Mouse (Mus musculus) gastrocnemius, postnatal 36 days (tissue): ENCODE data around the gene Thsd7b. TPM values are rescaled to one million over a fixed set of nuclear protein-coding genes. Genes with fewer than 3 reads are reported as not detected.
"Not testable (repeated sequence)": the region's sequence is repeated elsewhere in the genome, so short reads cannot be mapped to it uniquely, and the experiment has no call there.

Experiments
- DNase-seq, 2 experiments: peaks; one replicate each; pipeline ENCODE4 v3.0.0; 2022
- intact Hi-C: fragments of 180-260 bp; cut with DNase I; formaldehyde crosslinking; loops from one replicate; pipeline ENCODE4 v1.15.1; 2025
- total RNA-seq, 2 experiments: library from RNA; stranded (reverse); gene quantifications; 2 replicates each; pipeline ENCODE4 v1.2.3; 2021

Gene Thsd7b
- total RNA-seq, 2 experiments from 2014 or later: 0.27 to 0.51 TPM

DNA sequence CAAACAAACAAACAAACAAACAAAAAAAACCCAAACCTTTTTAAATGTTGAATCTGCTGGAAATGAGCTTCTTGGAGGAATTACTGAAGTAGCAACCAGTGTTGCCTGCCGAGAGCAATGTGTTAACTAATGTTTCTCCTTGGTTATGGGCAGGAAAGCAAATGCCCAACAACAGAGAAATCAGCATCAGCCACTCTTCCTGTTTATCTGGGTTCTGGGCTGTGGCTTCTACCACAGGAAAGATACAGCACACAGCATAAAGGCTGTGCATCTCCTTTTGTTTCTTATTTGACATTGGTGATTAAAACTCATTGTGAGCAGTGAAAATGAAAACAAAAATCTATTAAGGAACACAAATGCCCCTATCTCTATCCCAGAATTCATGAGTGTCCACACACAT, 343.0 kb downstream of the Thsd7b start:
- intact Hi-C loops: no loop called here
- no peak for DNase-seq

DNA sequence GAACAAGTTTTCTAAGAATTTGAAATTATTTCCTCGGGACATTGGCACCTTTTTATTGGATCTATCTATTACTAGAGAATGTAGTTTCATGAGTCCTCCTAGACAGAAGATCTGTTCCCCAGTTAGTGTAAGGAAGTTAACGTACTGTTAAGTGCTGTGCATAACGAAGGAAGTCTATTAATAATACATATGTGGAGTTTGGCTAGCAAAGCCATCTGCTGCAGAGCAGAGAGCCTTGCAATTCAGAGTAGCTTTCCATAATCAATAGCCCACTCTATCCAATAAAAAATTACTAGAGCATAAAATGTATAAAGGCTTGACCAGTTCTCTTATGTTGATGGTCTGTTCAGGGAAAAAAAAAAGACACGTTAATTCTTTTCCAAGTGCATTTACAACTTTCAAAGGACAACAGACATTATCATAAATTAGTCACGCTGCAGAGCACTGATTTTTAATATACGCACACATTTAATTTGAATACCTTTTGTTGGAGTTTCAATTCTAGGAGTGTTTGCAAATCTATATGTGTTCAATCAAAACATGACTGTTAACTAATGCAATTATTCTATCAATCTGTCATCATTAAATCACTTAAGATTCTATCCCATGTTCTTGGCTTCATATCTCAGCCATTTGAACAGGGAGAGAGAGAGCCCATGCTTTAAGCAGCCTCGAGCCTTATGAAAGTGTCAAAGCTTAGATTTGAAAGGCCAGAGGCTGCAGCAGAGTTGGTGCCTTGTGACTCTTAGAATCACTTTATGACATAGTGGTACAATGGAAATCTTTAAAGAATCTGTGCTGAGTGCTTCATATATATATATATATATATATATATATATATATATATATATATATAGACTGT, 346.6 kb downstream of the Thsd7b start:
- intact Hi-C loops: no loop called here
- no peak for DNase-seq

- intact Hi-C loops: no loop called here
- DNase-seq: no peak
Observed at GRCm38 (mm10) chr1:129624519-129624918, 351.4 kb downstream of the Thsd7b start.

- no peak for DNase-seq
- intact Hi-C loops: no loop called here
Observed at GRCm38 (mm10) chr1:129635146-129635545, 362.0 kb downstream of the Thsd7b start.

GRCm38 (mm10) chr1:129644252-129644861, 371.3 kb downstream of the Thsd7b start:
- intact Hi-C loops: no loop called here
- DNase-seq: no peak

DNA sequence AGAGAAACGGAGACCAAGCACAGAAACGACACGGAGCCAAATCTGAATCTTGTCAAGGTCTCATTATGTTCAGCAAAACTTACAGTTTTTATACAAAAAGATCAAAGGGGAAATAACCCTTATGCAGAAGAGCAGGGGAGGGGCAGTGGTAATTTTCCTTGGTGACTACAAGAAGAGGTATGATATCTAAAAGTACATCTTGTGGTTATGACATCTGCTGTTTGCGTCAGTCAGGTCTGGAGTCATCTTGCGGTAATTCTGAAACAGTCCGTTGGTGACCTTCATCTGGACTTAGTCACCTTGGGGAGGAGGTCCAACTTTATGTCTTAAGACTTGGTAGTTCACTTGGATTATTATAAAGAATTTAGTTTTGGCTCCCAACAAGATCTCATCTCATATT, 378.3 kb downstream of the Thsd7b start:
- DNase-seq, intact Hi-C loops: not testable (repeated sequence)

DNA sequence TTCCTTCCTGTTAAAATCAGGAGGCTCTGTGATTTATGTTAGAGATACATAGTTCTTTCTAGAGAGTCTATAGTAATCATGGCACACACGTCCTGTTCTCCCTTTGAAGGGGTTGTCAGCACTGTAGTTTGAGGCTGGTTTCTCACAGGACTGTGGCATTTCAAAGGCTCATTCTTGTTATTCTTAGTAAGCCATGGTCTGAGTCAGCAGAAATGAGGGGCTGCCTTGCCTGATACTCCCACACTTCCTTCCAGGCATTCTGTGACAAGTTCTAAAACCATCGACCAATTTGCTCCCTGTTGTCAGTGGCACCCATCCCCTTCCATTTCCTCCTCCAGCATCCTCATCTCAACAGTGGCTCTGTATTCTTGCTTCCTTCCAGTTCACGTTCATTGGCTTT, 384.9 kb downstream of the Thsd7b start:
- intact Hi-C loops: no loop called here

GRCm38 (mm10) chr1:129675878-129676277, 402.8 kb downstream of the Thsd7b start:
- no peak for DNase-seq
- intact Hi-C loops: no loop called here

More for the DNA sequence above, 384.9 kb downstream of the Thsd7b start:
- no peak for DNase-seq

DNA sequence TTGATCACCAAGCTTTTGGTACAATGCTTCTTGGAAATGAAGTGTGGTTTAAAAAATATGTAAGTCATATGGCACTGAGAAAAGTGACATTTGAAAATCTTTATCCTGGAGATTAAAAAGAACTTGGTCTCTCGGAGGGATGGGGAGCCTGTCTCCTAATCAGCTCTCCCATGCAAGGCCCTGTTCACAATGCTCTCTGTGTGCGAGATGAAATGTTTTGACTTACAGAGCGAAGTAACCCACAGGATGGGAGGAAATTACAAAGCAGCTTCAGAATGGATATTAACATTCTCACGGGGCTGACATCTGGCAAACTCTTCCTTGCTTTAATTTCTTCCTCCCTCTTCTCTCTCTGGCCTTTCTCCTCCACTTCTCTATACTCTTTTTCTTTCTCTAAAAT, 405.7 kb downstream of the Thsd7b start:
- DNase-seq: no peak
- intact Hi-C loops: no loop called here

- intact Hi-C loops: no loop called here
Observed at GRCm38 (mm10) chr1:129705701-129706100, 432.6 kb downstream of the Thsd7b start.

GRCm38 (mm10) chr1:129712706-129713105, 439.6 kb downstream of the Thsd7b start:
- intact Hi-C loops: no loop called here
- no peak for DNase-seq

More at GRCm38 (mm10) chr1:129705701-129706100, 432.6 kb downstream of the Thsd7b start:
- no peak for DNase-seq

DNA sequence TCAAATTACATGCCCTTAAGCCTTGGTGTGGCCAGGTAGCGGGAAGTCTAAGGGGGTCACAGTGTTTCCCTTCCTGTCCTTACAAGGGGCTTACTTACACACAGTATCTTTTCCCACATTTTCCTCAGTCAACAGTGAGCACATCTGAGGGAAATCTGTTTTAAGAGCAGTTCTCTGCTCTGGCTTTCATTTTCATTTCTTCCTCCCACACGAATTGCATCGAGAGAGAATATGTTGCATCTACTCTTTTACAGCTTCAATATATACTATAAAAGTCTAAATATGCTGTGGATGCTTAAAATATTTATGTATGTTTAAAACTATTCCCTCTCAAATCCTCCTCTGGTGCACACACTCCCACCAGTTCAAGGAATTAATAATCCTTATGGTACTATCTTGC, 440.5 kb downstream of the Thsd7b start:
- intact Hi-C loops: no loop called here
- DNase-seq: no peak

DNA sequence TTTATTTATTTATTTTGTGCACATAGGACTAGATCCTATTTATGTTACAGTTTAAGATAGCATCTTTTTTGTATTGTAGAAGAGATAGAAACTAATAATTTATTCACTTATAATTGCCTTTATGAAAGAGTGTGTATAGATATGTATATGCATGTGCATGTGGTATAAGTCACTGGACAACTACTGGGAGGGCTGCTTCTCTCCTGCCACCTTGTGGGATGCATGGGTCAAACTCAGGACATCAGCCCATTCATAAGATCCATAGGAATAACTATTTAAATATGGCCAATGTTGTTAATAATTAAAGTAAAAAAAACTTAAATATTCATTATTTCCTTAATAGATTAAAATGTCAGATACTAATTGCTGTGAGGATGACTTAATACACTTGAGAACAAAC, 446.5 kb downstream of the Thsd7b start:
- no peak for DNase-seq
- intact Hi-C loops: no loop called here

GRCm38 (mm10) chr1:129731991-129732390, 458.9 kb downstream of the Thsd7b start:
- intact Hi-C loops: no loop called here
- no peak for DNase-seq

- DNase-seq: no peak
- intact Hi-C loops: no loop called here
Observed at GRCm38 (mm10) chr1:129747595-129747994, 474.5 kb downstream of the Thsd7b start.

GRCm38 (mm10) chr1:129756548-129757240, 483.6 kb downstream of the Thsd7b start:
- DNase-seq: no peak
- intact Hi-C loops: no loop called here

GRCm38 (mm10) chr1:129759003-129759402, 485.9 kb downstream of the Thsd7b start:
- DNase-seq: no peak
- intact Hi-C loops: no loop called here

- intact Hi-C loops: no loop called here
- no peak for DNase-seq
Observed at GRCm38 (mm10) chr1:129761234-129761633, 488.1 kb downstream of the Thsd7b start.

DNA sequence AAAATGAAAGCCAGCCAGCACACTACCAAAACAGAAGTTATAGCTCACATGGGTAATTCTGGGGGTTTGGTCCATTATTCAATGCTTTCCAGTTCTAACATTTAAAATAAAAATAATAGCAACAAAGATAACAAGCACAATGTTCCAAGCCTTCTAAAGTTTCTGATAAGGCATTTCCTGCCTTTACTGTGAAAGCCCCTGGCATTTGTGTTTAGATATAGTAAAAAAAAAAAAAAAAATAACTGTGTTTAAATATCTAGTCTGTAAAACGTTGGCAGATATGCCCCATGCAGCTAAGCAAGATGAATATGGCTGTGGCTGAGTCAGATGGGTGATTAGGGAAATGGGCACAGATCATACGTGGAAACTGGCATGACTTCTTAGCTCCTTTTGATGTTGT, 491.6 kb downstream of the Thsd7b start:
- DNase-seq: no peak
- intact Hi-C loops: no loop called here

- intact Hi-C loops: no loop called here
- DNase-seq: no peak
Observed at GRCm38 (mm10) chr1:129777055-129777454, 504.0 kb downstream of the Thsd7b start.

DNA sequence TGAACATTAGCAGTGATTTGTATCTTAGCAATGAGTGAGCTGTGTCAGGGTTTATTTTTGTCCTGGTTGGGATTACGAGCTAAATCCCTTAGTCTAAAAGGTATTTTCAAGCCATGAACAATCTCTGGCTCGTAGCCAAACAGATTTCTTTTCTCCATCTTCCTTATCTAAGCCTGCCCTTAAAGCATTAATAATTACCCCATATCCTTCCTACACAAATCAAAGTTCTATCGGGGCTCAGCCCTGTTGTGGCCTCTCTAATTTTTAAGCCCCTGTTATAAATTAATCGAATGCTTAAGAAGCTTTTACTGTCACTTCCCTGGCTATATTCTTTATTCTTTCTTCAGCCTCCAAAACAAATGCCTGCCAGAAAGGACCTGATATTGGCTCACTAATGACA, 506.4 kb downstream of the Thsd7b start:
- intact Hi-C loops: no loop called here
- DNase-seq: no peak
